Mouse (Mus musculus): ENCODE data around the gene Pcp2.

GRCm38 (mm10) chr8:3630647-3631477 is 5.5 kb upstream of the Pcp2 start, which contains the start of gene Stxbp2:
- TF ChIP-seq CTCF (IDR thresholded peaks at IDR 0.05; ENCODE audit: low read depth) (no peak), EP300 (optimal IDR thresholded peaks at IDR 0.05) (no peak)

All from stomach, postnatal 0 days (tissue).